Mouse (Mus musculus): ENCODE results near the gene Hbs1l. TPM values are rescaled to one million over a fixed set of nuclear protein-coding genes. Genes with fewer than 3 reads are reported as not detected.

Gene Hbs1l
- polyA plus RNA-seq, 1 experiment from 2014 or later, result 75.4 TPM

- Histone ChIP-seq H3K27me3 (replicated peaks) (no peaks in the 10 kb centered on the region), H3K4me2 (no peak overlapping the region), H3K9ac (no peak overlapping the region), H3K27ac (no peak overlapping the region), H3K4me1 (no peaks in the 10 kb centered on the region), H3K36me3 (no peaks in the 10 kb centered on the region), H3K4me3 (replicated peaks) (no peak overlapping the region), H3K9me3 (no peaks in the 10 kb centered on the region)
- ATAC-seq (ENCODE audit: insufficient read depth, low FRiP score, low read depth), result no peak
- WGBS, result 88% methylated on average over 4 of the region's 4 CpGs
These were observed 22.5 kb downstream of the Hbs1l start for GRCm38 (mm10) chr10:21318250-21318649.

- WGBS, result 88% methylated on average over 1 of the region's 1 CpGs
- no peaks in the 10 kb centered on the region for H3K4me1 ChIP-seq
- ATAC-seq (ENCODE audit: insufficient read depth, low FRiP score, low read depth), result no peak
- no peak overlapping the region for H3K27ac ChIP-seq
- no peak overlapping the region for H3K4me2 ChIP-seq
- H3K4me3 ChIP-seq (replicated peaks), result no peak overlapping the region
- H3K27me3 ChIP-seq (replicated peaks), result no peaks in the 10 kb centered on the region
- no peaks in the 10 kb centered on the region for H3K36me3 ChIP-seq
- no peak overlapping the region for H3K9ac ChIP-seq
- H3K9me3 ChIP-seq, result no peaks in the 10 kb centered on the region
These were observed 23.2 kb downstream of the Hbs1l start for GRCm38 (mm10) chr10:21318996-21319395.

DNA sequence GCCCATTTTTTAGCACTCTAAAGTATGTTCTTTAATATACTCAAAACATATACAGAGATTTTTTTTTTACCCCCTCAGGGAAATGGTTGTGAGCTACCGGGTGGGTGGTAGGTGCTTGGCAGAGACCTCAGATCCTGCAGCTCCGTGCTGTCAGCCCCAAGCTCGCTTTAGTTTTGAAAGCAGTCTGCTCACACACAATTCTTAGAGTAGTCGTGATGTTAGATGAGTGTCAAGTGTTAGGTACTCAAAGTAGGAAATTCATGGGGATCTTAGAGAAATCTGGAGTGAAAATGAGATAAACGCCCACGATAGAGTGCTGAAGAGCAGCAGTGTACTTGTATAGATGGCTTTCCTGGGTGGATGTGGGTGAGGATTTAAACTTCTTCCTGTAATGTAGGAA is 24.8 kb downstream of the Hbs1l start:
- 85% methylated on average over 6 of the region's 6 CpGs for WGBS
- Histone ChIP-seq H3K36me3 (no peaks in the 10 kb centered on the region), H3K27me3 (replicated peaks) (no peaks in the 10 kb centered on the region), H3K9ac (no peak overlapping the region), H3K9me3 (no peaks in the 10 kb centered on the region), H3K4me3 (replicated peaks) (no peak overlapping the region), H3K4me1 (no peaks in the 10 kb centered on the region), H3K27ac (no peak overlapping the region), H3K4me2 (no peak overlapping the region)
- no peak for ATAC-seq (ENCODE audit: insufficient read depth, low FRiP score, low read depth)

DNA sequence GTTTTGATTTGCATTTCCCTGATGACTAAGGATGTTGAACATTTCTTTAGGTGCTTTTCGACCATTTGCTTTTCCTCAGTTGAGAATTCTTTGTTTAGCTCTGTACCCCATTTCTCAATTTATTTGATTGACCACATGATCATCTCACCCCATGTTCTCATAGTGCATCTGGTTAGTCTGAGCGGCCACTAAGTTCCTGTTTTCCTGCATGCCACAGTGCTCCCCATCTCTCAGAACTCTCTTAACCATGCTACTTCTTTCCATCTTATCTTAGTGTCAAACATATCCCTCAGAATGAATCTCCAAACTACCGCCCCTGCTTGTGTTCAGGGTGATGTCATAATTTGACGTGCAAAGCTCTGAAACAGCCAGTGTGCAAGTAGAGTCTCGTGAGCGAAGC is 30.6 kb downstream of the Hbs1l start:
- Histone ChIP-seq H3K9me3 (no peaks in the 10 kb centered on the region), H3K4me1 (no peaks in the 10 kb centered on the region), H3K27ac (no peak overlapping the region), H3K9ac (no peak overlapping the region), H3K27me3 (replicated peaks) (no peaks in the 10 kb centered on the region), H3K4me3 (replicated peaks) (no peak overlapping the region), H3K36me3 (peaks cover 5% of the 10 kb centered on the region; the same call in 1 of the 2 replicates), H3K4me2 (no peak overlapping the region)
- WGBS, result 82% methylated on average over 6 of the region's 6 CpGs
- ATAC-seq (ENCODE audit: insufficient read depth, low FRiP score, low read depth), result no peak

GRCm38 (mm10) chr10:21327605-21328135 is 31.9 kb downstream of the Hbs1l start:
- H3K9me3 ChIP-seq, result no peaks in the 10 kb centered on the region
- H3K36me3 ChIP-seq, result peaks cover 8% of the 10 kb centered on the region; the same call in 1 of the 2 replicates
- H3K27ac ChIP-seq, result no peak overlapping the region
- WGBS, result 77% methylated on average over 7 of the region's 7 CpGs
- no peak overlapping the region for H3K9ac ChIP-seq
- H3K4me1 ChIP-seq, result no peaks in the 10 kb centered on the region
- no peak for ATAC-seq (ENCODE audit: insufficient read depth, low FRiP score, low read depth)
- H3K27me3 ChIP-seq (replicated peaks), result no peaks in the 10 kb centered on the region
- H3K4me3 ChIP-seq (replicated peaks), result no peak overlapping the region
- H3K4me2 ChIP-seq, result no peak overlapping the region

- Histone ChIP-seq H3K27me3 (replicated peaks) (no peaks in the 10 kb centered on the region), H3K27ac (no peak overlapping the region), H3K36me3 (peaks cover 20% of the 10 kb centered on the region), H3K9me3 (no peaks in the 10 kb centered on the region), H3K9ac (no peak overlapping the region), H3K4me3 (replicated peaks) (no peak overlapping the region), H3K4me1 (no peaks in the 10 kb centered on the region), H3K4me2 (no peak overlapping the region)
- WGBS, result 67% methylated on average over 7 of the region's 7 CpGs
- ATAC-seq (ENCODE audit: insufficient read depth, low FRiP score, low read depth), result no peak
These were observed 38.7 kb downstream of the Hbs1l start for GRCm38 (mm10) chr10:21334349-21335105.

GRCm38 (mm10) chr10:21335534-21335933 is 39.8 kb downstream of the Hbs1l start:
- no peak overlapping the region for H3K27ac ChIP-seq
- peaks cover 20% of the 10 kb centered on the region for H3K36me3 ChIP-seq
- no peaks in the 10 kb centered on the region for H3K27me3 ChIP-seq (replicated peaks)
- H3K9me3 ChIP-seq, result no peaks in the 10 kb centered on the region
- 93% methylated on average over 5 of the region's 5 CpGs for WGBS
- H3K4me1 ChIP-seq, result no peaks in the 10 kb centered on the region
- no peak; the same call in 1 of the 2 replicates for ATAC-seq (ENCODE audit: insufficient read depth, low FRiP score, low read depth)
- H3K4me3 ChIP-seq (replicated peaks), result no peak overlapping the region
- H3K4me2 ChIP-seq, result no peak overlapping the region
- H3K9ac ChIP-seq, result no peak overlapping the region

DNA sequence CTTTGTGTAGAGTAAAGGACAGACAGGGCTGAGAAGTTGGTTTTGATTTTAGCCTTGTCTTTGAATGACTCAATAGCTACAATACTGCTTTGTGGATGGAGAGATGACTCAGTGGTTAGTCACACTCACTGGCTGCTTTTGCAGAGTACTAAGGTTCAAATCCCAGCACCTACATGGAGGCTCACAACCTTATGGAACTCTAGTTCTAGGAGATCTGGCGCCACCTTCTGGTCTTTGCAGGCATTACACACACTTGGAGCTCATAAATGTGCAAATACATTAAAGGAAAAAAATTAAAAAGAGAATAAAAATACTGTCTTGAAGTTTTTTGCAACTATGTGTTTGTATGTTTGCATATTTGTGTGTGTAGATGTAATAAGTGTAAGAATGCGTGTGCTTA is 41.4 kb downstream of the Hbs1l start:
- H3K4me3 ChIP-seq (replicated peaks), result no peak overlapping the region
- WGBS, result 72% methylated on average over 2 of the region's 2 CpGs
- no peak overlapping the region for H3K27ac ChIP-seq
- no peak overlapping the region for H3K9ac ChIP-seq
- H3K4me1 ChIP-seq, result no peaks in the 10 kb centered on the region
- peaks cover 18% of the 10 kb centered on the region for H3K36me3 ChIP-seq
- no peaks in the 10 kb centered on the region for H3K27me3 ChIP-seq (replicated peaks)
- H3K9me3 ChIP-seq, result no peaks in the 10 kb centered on the region
- no peak for ATAC-seq (ENCODE audit: insufficient read depth, low FRiP score, low read depth)
- H3K4me2 ChIP-seq, result no peak overlapping the region

- Histone ChIP-seq H3K4me3 (replicated peaks) (no peak overlapping the region), H3K27ac (no peak overlapping the region), H3K4me1 (no peaks in the 10 kb centered on the region), H3K4me2 (no peak overlapping the region), H3K9me3 (no peaks in the 10 kb centered on the region), H3K9ac (no peak overlapping the region), H3K36me3 (peaks cover 17% of the 10 kb centered on the region), H3K27me3 (replicated peaks) (no peaks in the 10 kb centered on the region)
- WGBS, result 92% methylated on average over 14 of the region's 14 CpGs
- no peak for ATAC-seq (ENCODE audit: insufficient read depth, low FRiP score, low read depth)
These were observed 45.9 kb downstream of the Hbs1l start for GRCm38 (mm10) chr10:21341706-21342105.

- no peak overlapping the region for H3K4me2 ChIP-seq
- WGBS, result 89% methylated on average over 11 of the region's 11 CpGs
- no peak overlapping the region for H3K4me3 ChIP-seq (replicated peaks)
- H3K4me1 ChIP-seq, result no peaks in the 10 kb centered on the region
- H3K9ac ChIP-seq, result no peak overlapping the region
- H3K27me3 ChIP-seq (replicated peaks), result no peaks in the 10 kb centered on the region
- 0 out of 2 replicates have a peak, but pooled peaks cover 12% of the 10 kb centered on the region for H3K36me3 ChIP-seq
- H3K27ac ChIP-seq, result no peak overlapping the region
- H3K9me3 ChIP-seq, result no peaks in the 10 kb centered on the region
- ATAC-seq (ENCODE audit: insufficient read depth, low FRiP score, low read depth), result no peak
These were observed 46.7 kb downstream of the Hbs1l start for GRCm38 (mm10) chr10:21342331-21343005.

DNA sequence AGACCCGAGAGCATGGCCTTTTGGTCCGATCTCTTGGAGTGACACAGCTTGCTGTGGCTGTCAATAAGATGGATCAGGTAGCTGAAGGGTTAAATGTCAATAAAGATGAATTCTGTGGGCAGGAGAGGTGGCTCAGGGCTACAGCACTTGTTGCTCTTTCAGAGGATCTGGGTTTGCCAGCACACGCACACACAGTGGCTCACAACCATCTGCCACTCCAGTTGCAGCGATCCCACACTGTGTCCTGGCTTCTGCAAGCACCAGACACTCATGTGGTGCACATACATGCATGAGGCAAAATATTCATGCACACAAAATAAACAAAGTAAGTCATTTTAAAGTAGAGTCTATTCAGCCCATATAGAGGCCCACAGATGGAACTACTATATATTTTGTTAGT is 51.6 kb downstream of the Hbs1l start:
- 0 out of 2 replicates have a peak, but pooled peaks cover 15% of the 10 kb centered on the region for H3K36me3 ChIP-seq
- no peak overlapping the region for H3K27ac ChIP-seq
- H3K4me1 ChIP-seq, result no peaks in the 10 kb centered on the region
- no peak overlapping the region for H3K4me3 ChIP-seq (replicated peaks)
- no peak overlapping the region for H3K4me2 ChIP-seq
- no peaks in the 10 kb centered on the region for H3K27me3 ChIP-seq (replicated peaks)
- ATAC-seq (ENCODE audit: insufficient read depth, low FRiP score, low read depth), result no peak
- WGBS, result 85% methylated on average over 4 of the region's 4 CpGs
- H3K9ac ChIP-seq, result no peak overlapping the region
- no peaks in the 10 kb centered on the region for H3K9me3 ChIP-seq

- no peaks in the 10 kb centered on the region for H3K27me3 ChIP-seq (replicated peaks)
- 94% methylated on average over 5 of the region's 5 CpGs for WGBS
- no peaks in the 10 kb centered on the region for H3K4me1 ChIP-seq
- H3K36me3 ChIP-seq, result 0 out of 2 replicates have a peak, but pooled peaks cover 10% of the 10 kb centered on the region
- ATAC-seq (ENCODE audit: insufficient read depth, low FRiP score, low read depth), result no peak
- no peak overlapping the region for H3K27ac ChIP-seq
- no peak overlapping the region for H3K9ac ChIP-seq
- H3K9me3 ChIP-seq, result no peaks in the 10 kb centered on the region
- H3K4me3 ChIP-seq (replicated peaks), result no peak overlapping the region
- H3K4me2 ChIP-seq, result no peak overlapping the region
These were observed 53.7 kb downstream of the Hbs1l start for GRCm38 (mm10) chr10:21349449-21349848.
